23 mouse cellular contexts compared by ENCODE assay signal in genomic region chr12:31248165-31248564, GRCm38 (mm10). TPM values are rescaled to one million over a fixed set of nuclear protein-coding genes. Genes with fewer than 3 reads are reported as not detected.
DNase-seq lines count a peak whose midpoint lies in the region; ATAC-seq and TF ChIP-seq lines count a peak whose summit lies in the region.
"Had no signal": no experiment of that assay in that cellular context is flagged by ENCODE, and none has a peak within 500 bp of the region (broad histone marks: within the 10 kb centered on the region; RNA-seq: fewer than 3 reads in every experiment).

No protein-coding gene starts in this region.

- H3K9me3 ChIP-seq in heart, embryonic 15.5 days (replicated peaks): no peaks in the 10 kb centered on the region
- H3K9me3 ChIP-seq in midbrain, embryonic 13.5 days: no peaks in the 10 kb centered on the region
- H3K9me3 ChIP-seq: liver, embryonic 13.5 days; neural tube, embryonic 13.5 days had no signal

- WGBS in kidney, adult 2 months: 41% methylated on average over 3 of the region's 3 CpGs
- 34% methylated on average over 3 of the region's 3 CpGs for WGBS in heart, embryonic 15.5 days
- WGBS in midbrain, embryonic 13.5 days: 43% methylated on average over 3 of the region's 3 CpGs

- no peaks in the 10 kb centered on the region for H3K36me3 ChIP-seq in kidney, adult 2 months (ENCODE audit: control insufficient read depth, insufficient read depth, low read length)
- H3K36me3 ChIP-seq in heart, embryonic 15.5 days: no peaks in the 10 kb centered on the region
- no peaks in the 10 kb centered on the region for H3K36me3 ChIP-seq in midbrain, embryonic 13.5 days
- H3K36me3 ChIP-seq: liver, embryonic 13.5 days; neural tube, embryonic 13.5 days had no signal

- peaks cover 3% of the 10 kb centered on the region; the same call in 1 of the 2 replicates for H3K4me1 ChIP-seq in kidney, adult 2 months (ENCODE audit: control insufficient read depth, insufficient read depth, low read length)
- H3K4me1 ChIP-seq in heart, embryonic 15.5 days (replicated peaks): peaks cover 18% of the 10 kb centered on the region
- no peaks in the 10 kb centered on the region for H3K4me1 ChIP-seq in midbrain, embryonic 13.5 days (replicated peaks)
- H3K4me1 ChIP-seq: liver, embryonic 13.5 days had no signal

- no peak overlapping the region for H3K27ac ChIP-seq in kidney, adult 2 months (ENCODE audit: insufficient read depth, low read depth, low read length)
- no peak overlapping the region for H3K27ac ChIP-seq in heart, embryonic 15.5 days
- H3K27ac ChIP-seq in midbrain, embryonic 13.5 days: no peak overlapping the region
- H3K27ac ChIP-seq: liver, embryonic 13.5 days; neural tube, embryonic 13.5 days had no signal

- no peak overlapping the region for H3K9ac ChIP-seq in heart, embryonic 15.5 days
- H3K9ac ChIP-seq in midbrain, embryonic 13.5 days (replicated peaks): no peak overlapping the region
- H3K9ac ChIP-seq: liver, embryonic 13.5 days; neural tube, embryonic 13.5 days had no signal

- H3K4me2 ChIP-seq in heart, embryonic 15.5 days: no peak overlapping the region
- no peak overlapping the region for H3K4me2 ChIP-seq in midbrain, embryonic 13.5 days (replicated peaks)
- H3K4me2 ChIP-seq: liver, embryonic 13.5 days; neural tube, embryonic 13.5 days had no signal

- ATAC-seq in heart, embryonic 15.5 days (replicated peaks; ENCODE audit: insufficient number of reproducible peaks, insufficient read depth, low FRiP score, low read depth): 0 out of 2 replicates have a peak, but pooled peaks have one; percentile 35
- no peak for ATAC-seq in midbrain, embryonic 13.5 days
- ATAC-seq: CD4-positive, CD25-positive, alpha-beta regulatory T cell, adult 4 months; inflammation-experienced regulatory T-cells, adult 6 months; lung, postnatal 0 days had no signal

- H3K27me3 ChIP-seq in kidney, adult 2 months (replicated peaks; ENCODE audit: control insufficient read depth, insufficient read depth, low read length): no peaks in the 10 kb centered on the region
- H3K27me3 ChIP-seq in heart, embryonic 15.5 days: no peaks in the 10 kb centered on the region
- no peaks in the 10 kb centered on the region for H3K27me3 ChIP-seq in midbrain, embryonic 13.5 days
- H3K27me3 ChIP-seq: liver, embryonic 13.5 days had no signal

- TF ChIP-seq CTCF in kidney, adult 2 months (conservative IDR thresholded peaks at IDR 0.05; ENCODE audit: insufficient read depth, insufficient read length, low read depth, low read length): no peak

- DNase-seq in kidney, adult 2 months: peak; percentile 48
- DNase-seq in kidney, adult 11 months: no peak
- peak; percentile 48 for DNase-seq in heart, adult 8-10 months (ENCODE audit: low spot score)
- DNase-seq in kidney, postnatal 14 days: peak; percentile 61
- DNase-seq in layer of hippocampus, adult 9-11 months: no peak
- DNase-seq: adrenal gland, adult 8-10 months; cerebellum, adult 8-10 months; gastrocnemius, postnatal 25 days; left cerebral cortex, postnatal 4 days; liver, embryonic 13.5 days; right cerebral cortex, postnatal 4 days had no signal

- H3K4me3 ChIP-seq in kidney, adult 2 months (ENCODE audit: insufficient read depth, low read depth, low read length): no peak overlapping the region
- no peak overlapping the region for H3K4me3 ChIP-seq in heart, embryonic 15.5 days
- no peak overlapping the region for H3K4me3 ChIP-seq in midbrain, embryonic 13.5 days (replicated peaks)
- H3K4me3 ChIP-seq: liver, embryonic 13.5 days; neural tube, embryonic 13.5 days had no signal

- no peak for TF ChIP-seq POLR2A in kidney, adult 2 months (IDR thresholded peaks at IDR 0.05; ENCODE audit: low read depth, low read length)

RNA-seq across cellular contexts. Expression of gene Gm6993, which starts 7.6 kb away (rescaled TPM):
- polyA plus RNA-seq in kidney, adult 2 months (2012; rRNA removed): not detected in 2 replicates
- not detected for total RNA-seq in heart, adult 8-10 months (2022)
- not detected in 2 replicates for polyA plus RNA-seq in heart, embryonic 15.5 days (2015; fragmentation: Nextera tagmentation; extraction: Ambion mirVana)
- not detected in 2 replicates for polyA plus RNA-seq in midbrain, embryonic 13.5 days (2015; fragmentation: Nextera tagmentation; extraction: Ambion mirVana)
- total RNA-seq: adrenal gland, adult 8-10 months; gastrocnemius, postnatal 25 days; hematopoietic stem cell, adult 5-6 weeks; layer of hippocampus, postnatal 25 days; left cerebral cortex, postnatal 4 days; megakaryocyte-erythroid progenitor cell, adult 5-6 weeks; MEL; monocyte, adult 5-6 weeks had no signal
- polyA plus RNA-seq: CD4-positive, CD25-positive, alpha-beta regulatory T cell, adult 4 months; inflammation-experienced regulatory T-cells, adult 6 months; liver, embryonic 13.5 days; lung, postnatal 0 days; neural tube, embryonic 13.5 days; stomach, embryonic 14.5 days had no signal

RNA-seq across cellular contexts. Expression of gene Lamb1, which starts 16.9 kb away (rescaled TPM):
- 41.0 and 46.5 TPM in 2 replicates for polyA plus RNA-seq in kidney, adult 2 months (2012; rRNA removed)
- 10 to 100 TPM; 44.0 to 51.1 (median 48.7) TPM for total RNA-seq in heart, adult 8-10 months (2022)
- 90.9 and 99.5 TPM in 2 replicates for polyA plus RNA-seq in heart, embryonic 15.5 days (2015; fragmentation: Nextera tagmentation; extraction: Ambion mirVana)
- 12.4 and 15.4 TPM in 2 replicates for polyA plus RNA-seq in midbrain, embryonic 13.5 days (2015; fragmentation: Nextera tagmentation; extraction: Ambion mirVana)
- total RNA-seq: hematopoietic stem cell, adult 5-6 weeks; megakaryocyte-erythroid progenitor cell, adult 5-6 weeks; MEL had no signal
- polyA plus RNA-seq: CD4-positive, CD25-positive, alpha-beta regulatory T cell, adult 4 months; inflammation-experienced regulatory T-cells, adult 6 months had no signal

Comparison
In these comparisons a context has a peak if more than half of its experiments do, and no peak if none do; other contexts are left out.
1. DNase-seq: peak in kidney, adult 2 months (single experiment), heart, adult 8-10 months (single experiment) and kidney, postnatal 14 days (single experiment); none in kidney, adult 11 months (single experiment) and layer of hippocampus, adult 9-11 months (single experiment).